Mouse (Mus musculus) testis, adult 2 months (tissue): ENCODE measurements around the gene Cfap70. TPM values are rescaled to one million over a fixed set of nuclear protein-coding genes. Genes with fewer than 3 reads are reported as not detected.
A peak's percentile ranks its signal among the peaks of the same experiment; 100 is the strongest.

Experiments used
- H3K27ac ChIP-seq: fragments of 200-500 bp; 2 replicates; pipeline ENCODE4 v1.5.1; 2012; ENCODE audit warnings: low read depth, low read length; ENCODE audit not compliant: control insufficient read depth, insufficient read depth
- H3K27me3 ChIP-seq: fragments of 200-500 bp; 2 replicates; pipeline ENCODE4 v1.6.1; 2012; ENCODE audit warnings: mild to moderate bottlenecking, low read length, moderate library complexity; ENCODE audit not compliant: control insufficient read depth, insufficient read depth
- H3K36me3 ChIP-seq: fragments of 200-500 bp; 2 replicates; pipeline ENCODE4 v1.6.1; 2012; ENCODE audit warnings: mild to moderate bottlenecking, low read length; ENCODE audit not compliant: control insufficient read depth, insufficient read depth
- H3K4me1 ChIP-seq: fragments of 200-500 bp; 2 replicates; pipeline ENCODE4 v1.6.1; 2012; ENCODE audit warnings: low read length; ENCODE audit not compliant: control insufficient read depth, insufficient read depth
- H3K4me3 ChIP-seq: fragments of 200-500 bp; 2 replicates; pipeline ENCODE4 v1.5.1; 2012; ENCODE audit warnings: low read depth, mild to moderate bottlenecking, low read length, moderate library complexity, mixed read lengths; ENCODE audit not compliant: control insufficient read depth
- CTCF ChIP-seq: fragments of 200-500 bp; IDR thresholded peaks from 2 replicates; pipeline ENCODE4 v1.5.1; 2012; ENCODE audit warnings: low read depth, mild to moderate bottlenecking, inconsistent platforms, low read length, moderate library complexity; ENCODE audit not compliant: control insufficient read depth, insufficient read depth, insufficient replicate concordance
- POLR2A ChIP-seq: fragments of 200-500 bp; IDR thresholded peaks from 2 replicates; pipeline ENCODE4 v1.6.1; 2012; ENCODE audit warnings: low read depth, mild to moderate bottlenecking, inconsistent platforms, low read length, moderate library complexity; ENCODE audit not compliant: control insufficient read depth
- polyA plus RNA-seq: library from polyadenylated mRNA; depleted of rRNA; stranded (reverse); fragments of >200 nt; gene quantifications from 2 replicates; pipeline ENCODE4 v1.2.3, GENCODE M21; 2012

Cfap70 gene
- polyA plus RNA-seq, 1 experiment, result 56.7 TPM

- H3K4me3 ChIP-seq, result peak overlapping the region; percentile 92
- H3K27me3 ChIP-seq, result no peaks in the 10 kb centered on the region
- H3K36me3 ChIP-seq, result no peaks in the 10 kb centered on the region
- TF ChIP-seq CTCF, result no peak
- no peak for TF ChIP-seq POLR2A
- H3K27ac ChIP-seq, result no peak overlapping the region
- H3K4me1 ChIP-seq, result peaks cover 5% of the 10 kb centered on the region; the same call in 1 of the 2 replicates
These were observed 724 bp downstream of the Cfap70 start for GRCm38 (mm10) chr14:20451302-20451701.

GRCm38 (mm10) chr14:20447209-20447608 is 4.8 kb downstream of the Cfap70 start:
- H3K4me3 ChIP-seq, result no peak overlapping the region
- no peak for TF ChIP-seq POLR2A
- no peaks in the 10 kb centered on the region for H3K27me3 ChIP-seq
- no peak overlapping the region for H3K27ac ChIP-seq
- peaks cover 3% of the 10 kb centered on the region for H3K4me1 ChIP-seq
- no peaks in the 10 kb centered on the region for H3K36me3 ChIP-seq

GRCm38 (mm10) chr14:20442252-20442651 is 9.8 kb downstream of the Cfap70 start:
- no peaks in the 10 kb centered on the region for H3K27me3 ChIP-seq
- no peak overlapping the region for H3K4me3 ChIP-seq
- no peaks in the 10 kb centered on the region for H3K36me3 ChIP-seq
- no peaks in the 10 kb centered on the region; the same call in 1 of the 2 replicates for H3K4me1 ChIP-seq
- H3K27ac ChIP-seq, result no peak overlapping the region
- TF ChIP-seq CTCF, result no peak
- TF ChIP-seq POLR2A, result no peak

GRCm38 (mm10) chr14:20436976-20437375 is 15.1 kb downstream of the Cfap70 start:
- Histone ChIP-seq H3K36me3 (peaks cover 1% of the 10 kb centered on the region; the same call in 1 of the 2 replicates), H3K4me3 (no peak overlapping the region), H3K27ac (no peak overlapping the region), H3K4me1 (no peaks in the 10 kb centered on the region), H3K27me3 (no peaks in the 10 kb centered on the region)
- no peak for TF ChIP-seq POLR2A
- TF ChIP-seq CTCF, result no peak

GRCm38 (mm10) chr14:20432420-20432819 is 19.6 kb downstream of the Cfap70 start:
- H3K4me3 ChIP-seq, result no peak overlapping the region
- H3K27ac ChIP-seq, result no peak overlapping the region
- TF ChIP-seq CTCF, result no peak
- TF ChIP-seq POLR2A, result no peak
- H3K4me1 ChIP-seq, result no peaks in the 10 kb centered on the region
- H3K36me3 ChIP-seq, result peaks cover 1% of the 10 kb centered on the region; the same call in 1 of the 2 replicates
- H3K27me3 ChIP-seq, result no peaks in the 10 kb centered on the region

- no peaks in the 10 kb centered on the region for H3K4me1 ChIP-seq
- H3K4me3 ChIP-seq, result no peak overlapping the region
- no peaks in the 10 kb centered on the region for H3K27me3 ChIP-seq
- H3K36me3 ChIP-seq, result peaks cover 1% of the 10 kb centered on the region; the same call in 1 of the 2 replicates
- H3K27ac ChIP-seq, result no peak overlapping the region
- TF ChIP-seq CTCF (no peak), POLR2A (no peak)
These were observed 20.3 kb downstream of the Cfap70 start for GRCm38 (mm10) chr14:20431726-20432125.

- Histone ChIP-seq H3K27me3 (no peaks in the 10 kb centered on the region), H3K27ac (no peak overlapping the region), H3K4me3 (no peak overlapping the region), H3K4me1 (no peaks in the 10 kb centered on the region), H3K36me3 (no peaks in the 10 kb centered on the region; the same call in 1 of the 2 replicates)
- TF ChIP-seq POLR2A, result no peak
These were observed 22.2 kb downstream of the Cfap70 start for GRCm38 (mm10) chr14:20429833-20430232.

- no peaks in the 10 kb centered on the region for H3K27me3 ChIP-seq
- TF ChIP-seq CTCF (no peak), POLR2A (no peak)
These were observed 23.4 kb downstream of the Cfap70 start for GRCm38 (mm10) chr14:20428593-20428992.

More at GRCm38 (mm10) chr14:20428593-20428992, 23.4 kb downstream of the Cfap70 start:
- no peaks in the 10 kb centered on the region for H3K4me1 ChIP-seq
- H3K27ac ChIP-seq, result no peak overlapping the region
- no peak overlapping the region for H3K4me3 ChIP-seq
- no peaks in the 10 kb centered on the region; the same call in 1 of the 2 replicates for H3K36me3 ChIP-seq
